Mouse (Mus musculus): ENCODE measurements around the gene Mdga2. TPM values are rescaled to one million over a fixed set of nuclear protein-coding genes. Genes with fewer than 3 reads are reported as not detected.

Gene Mdga2
- polyA plus RNA-seq, 1 experiment from 2014 or later = 0.08 TPM

DNA sequence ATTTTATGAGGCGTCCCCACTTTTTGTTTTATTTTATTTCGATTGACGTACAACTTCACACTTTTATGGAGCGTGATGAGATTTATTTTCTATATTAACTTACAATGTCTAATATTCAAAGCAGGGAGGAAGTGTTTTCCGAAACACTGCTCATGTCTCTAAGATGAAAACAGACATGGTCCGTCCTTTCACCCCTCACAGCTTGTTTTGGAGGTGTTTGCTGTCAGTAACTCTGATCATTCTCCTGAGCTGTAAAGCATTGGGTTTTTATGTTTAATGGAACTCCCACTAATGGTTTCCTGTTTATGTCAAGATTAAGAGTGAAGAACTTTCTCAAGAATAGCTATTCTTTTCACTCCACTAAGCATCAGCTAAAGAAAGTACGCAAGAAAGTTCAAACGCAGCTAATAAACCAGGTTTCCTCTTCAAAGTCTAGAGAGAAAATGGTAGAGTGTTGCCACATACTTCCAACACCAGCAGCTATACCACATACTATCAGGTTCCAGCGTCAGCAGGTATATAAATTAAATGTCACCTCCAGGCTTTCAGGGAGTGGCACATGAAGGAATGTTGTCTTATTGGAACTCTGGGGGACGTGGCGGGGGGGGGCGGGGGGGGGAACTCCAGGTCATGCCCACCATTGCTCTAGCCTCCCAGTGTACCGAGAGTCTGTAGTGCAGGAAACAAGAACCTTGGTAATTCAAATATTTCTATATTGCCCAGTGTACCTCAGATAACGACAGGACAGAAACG lies 186.7 kb downstream of the Mdga2 start:
- Histone ChIP-seq H3K4me1 (ENCODE audit: insufficient read depth, low read depth, low read length) (no peaks in the 10 kb centered on the region), H3K9me3 (ENCODE audit: low read length) (no peaks in the 10 kb centered on the region), H3K27me3 (replicated peaks; ENCODE audit: insufficient read depth, low read length) (no peaks in the 10 kb centered on the region), H3K27ac (ENCODE audit: low read length) (no peak overlapping the region), H3K4me3 (ENCODE audit: low read depth, low read length) (no peak overlapping the region), H3K36me3 (ENCODE audit: insufficient read depth, low read length) (no peaks in the 10 kb centered on the region), H3K9ac (replicated peaks; ENCODE audit: low read depth) (no peak overlapping the region), H3K4me2 (replicated peaks; ENCODE audit: low read depth, low read length) (no peak overlapping the region)
- WGBS = 63% methylated on average over 15 of the region's 15 CpGs
- DNase-seq (ENCODE audit: low spot score) (no peak), ATAC-seq (no peak)
- TF ChIP-seq CTCF (IDR thresholded peaks at IDR 0.05) (no peak), EP300 (IDR thresholded peaks at IDR 0.05) (no peak)

DNA sequence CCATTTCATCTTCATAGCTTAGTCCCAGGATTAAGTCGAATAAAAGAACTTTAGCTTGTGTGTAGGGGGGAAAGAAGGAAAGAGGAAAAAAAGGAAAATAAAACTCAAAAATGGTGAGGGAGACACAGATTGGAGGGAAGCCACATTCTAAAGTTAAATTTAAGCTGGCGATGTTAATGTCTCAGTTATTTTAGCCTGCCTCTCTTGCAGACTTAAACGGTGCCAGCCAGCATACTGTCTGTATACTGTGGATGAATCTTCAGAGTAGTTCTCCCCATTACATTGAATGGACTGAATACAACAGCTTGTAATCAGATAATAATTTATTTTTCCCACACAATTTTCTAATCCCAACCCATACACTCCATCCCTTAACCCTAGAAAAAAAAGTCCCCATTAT lies 205.2 kb downstream of the Mdga2 start:
- Histone ChIP-seq H3K4me2 (replicated peaks; ENCODE audit: low read depth, low read length) (no peak overlapping the region), H3K4me3 (ENCODE audit: low read depth, low read length) (no peak overlapping the region), H3K4me1 (ENCODE audit: insufficient read depth, low read depth, low read length) (no peaks in the 10 kb centered on the region), H3K9ac (replicated peaks; ENCODE audit: low read depth) (no peak overlapping the region), H3K27me3 (replicated peaks; ENCODE audit: insufficient read depth, low read length) (no peaks in the 10 kb centered on the region), H3K36me3 (ENCODE audit: insufficient read depth, low read length) (no peaks in the 10 kb centered on the region), H3K9me3 (ENCODE audit: low read length) (no peaks in the 10 kb centered on the region), H3K27ac (ENCODE audit: low read length) (no peak overlapping the region)
- ATAC-seq = no peak
- WGBS = 84% methylated on average over 3 of the region's 3 CpGs
- no peak for DNase-seq (ENCODE audit: low spot score)
- TF ChIP-seq EP300 (IDR thresholded peaks at IDR 0.05) = no peak
- TF ChIP-seq CTCF (IDR thresholded peaks at IDR 0.05) = no peak

DNA sequence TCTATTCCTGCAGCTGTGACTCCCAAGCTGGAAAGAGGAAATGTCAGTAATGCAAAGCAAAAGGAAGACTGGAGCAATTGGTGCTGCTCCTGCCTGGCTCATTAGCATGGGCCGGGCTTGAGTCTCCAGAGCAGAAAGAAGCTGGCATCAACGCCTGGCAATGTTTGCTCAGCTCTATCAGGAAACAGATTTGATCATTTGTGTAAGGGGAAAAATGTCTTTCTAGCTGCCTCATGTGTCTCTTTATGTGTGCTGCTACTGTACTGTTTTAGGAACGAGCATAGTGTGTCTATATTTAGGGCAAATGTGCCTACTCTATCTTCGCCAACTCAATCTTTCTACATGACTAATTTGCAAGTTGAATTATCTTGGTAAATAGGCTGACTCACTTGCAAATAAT lies 211.0 kb downstream of the Mdga2 start:
- WGBS = 65% methylated on average over 4 of the region's 4 CpGs

DNA sequence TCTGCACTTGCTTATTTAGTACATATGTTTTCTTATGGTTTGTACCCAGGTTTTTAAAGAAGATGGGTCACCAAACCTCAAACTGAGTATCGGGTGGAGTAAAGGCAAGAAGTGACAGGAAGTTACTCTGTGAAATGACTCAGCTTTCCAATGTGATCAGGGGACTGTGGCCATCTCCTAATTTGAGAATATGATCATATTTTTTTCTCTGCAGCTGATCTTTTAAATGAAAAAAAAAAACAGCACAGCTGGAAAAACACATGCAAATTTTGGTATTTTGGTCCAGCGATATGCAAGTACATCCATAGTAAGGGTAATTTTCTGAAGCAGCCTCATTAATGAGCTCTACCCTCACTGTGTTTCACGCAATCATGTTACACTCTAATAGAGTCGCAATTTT lies 212.0 kb downstream of the Mdga2 start:
- WGBS = 85% methylated on average over 4 of the region's 4 CpGs
- no peak overlapping the region for H3K9ac ChIP-seq (replicated peaks; ENCODE audit: low read depth)
- H3K36me3 ChIP-seq (ENCODE audit: insufficient read depth, low read length) = no peaks in the 10 kb centered on the region
- no peaks in the 10 kb centered on the region for H3K4me1 ChIP-seq (ENCODE audit: insufficient read depth, low read depth, low read length)
- no peak overlapping the region for H3K4me3 ChIP-seq (ENCODE audit: low read depth, low read length)
- no peaks in the 10 kb centered on the region for H3K27me3 ChIP-seq (replicated peaks; ENCODE audit: insufficient read depth, low read length)
- ATAC-seq (no peak), DNase-seq (ENCODE audit: low spot score) (no peak)
- no peak overlapping the region for H3K27ac ChIP-seq (ENCODE audit: low read length)
- H3K9me3 ChIP-seq (ENCODE audit: low read length) = no peaks in the 10 kb centered on the region
- H3K4me2 ChIP-seq (replicated peaks; ENCODE audit: low read depth, low read length) = no peak overlapping the region
- no peak for TF ChIP-seq EP300 (IDR thresholded peaks at IDR 0.05)
- no peak for TF ChIP-seq CTCF (IDR thresholded peaks at IDR 0.05)

More for the DNA sequence above, 211.0 kb downstream of the Mdga2 start:
- no peaks in the 10 kb centered on the region for H3K4me1 ChIP-seq (ENCODE audit: insufficient read depth, low read depth, low read length)
- no peak for TF ChIP-seq EP300 (IDR thresholded peaks at IDR 0.05)
- TF ChIP-seq CTCF (IDR thresholded peaks at IDR 0.05) = no peak
- H3K4me2 ChIP-seq (replicated peaks; ENCODE audit: low read depth, low read length) = no peak overlapping the region
- no peak for ATAC-seq
- no peak overlapping the region for H3K4me3 ChIP-seq (ENCODE audit: low read depth, low read length)
- H3K9ac ChIP-seq (replicated peaks; ENCODE audit: low read depth) = no peak overlapping the region
- no peaks in the 10 kb centered on the region for H3K36me3 ChIP-seq (ENCODE audit: insufficient read depth, low read length)
- H3K27ac ChIP-seq (ENCODE audit: low read length) = no peak overlapping the region
- H3K27me3 ChIP-seq (replicated peaks; ENCODE audit: insufficient read depth, low read length) = no peaks in the 10 kb centered on the region
- DNase-seq (ENCODE audit: low spot score) = no peak
- no peaks in the 10 kb centered on the region for H3K9me3 ChIP-seq (ENCODE audit: low read length)

DNA sequence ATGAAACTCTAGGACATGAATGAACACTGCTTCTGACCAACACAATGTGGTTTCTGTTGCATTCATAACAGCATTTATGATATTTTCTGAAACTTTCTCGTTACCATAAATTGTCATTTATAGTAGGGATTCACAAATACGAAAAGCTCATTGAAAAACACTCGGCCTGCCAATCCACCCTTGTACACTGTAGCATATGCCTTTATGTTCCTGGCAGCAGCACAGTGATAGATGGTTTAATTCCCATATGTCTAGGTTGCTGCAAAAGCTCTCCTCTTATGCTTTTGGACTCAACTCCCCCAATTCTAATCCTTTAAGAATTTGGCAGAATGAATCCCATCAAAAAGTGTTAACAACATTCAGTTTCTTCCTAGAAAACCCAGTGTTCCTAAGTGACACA lies 213.2 kb downstream of the Mdga2 start:
- no peaks in the 10 kb centered on the region for H3K36me3 ChIP-seq (ENCODE audit: insufficient read depth, low read length)
- no peak overlapping the region for H3K4me2 ChIP-seq (replicated peaks; ENCODE audit: low read depth, low read length)
- H3K27ac ChIP-seq (ENCODE audit: low read length) = no peak overlapping the region
- TF ChIP-seq CTCF (IDR thresholded peaks at IDR 0.05) = no peak
- TF ChIP-seq EP300 (IDR thresholded peaks at IDR 0.05) = no peak
- no peak overlapping the region for H3K9ac ChIP-seq (replicated peaks; ENCODE audit: low read depth)
- H3K4me3 ChIP-seq (ENCODE audit: low read depth, low read length) = no peak overlapping the region
- DNase-seq (ENCODE audit: low spot score) (no peak), ATAC-seq (no peak)
- H3K4me1 ChIP-seq (ENCODE audit: insufficient read depth, low read depth, low read length) = no peaks in the 10 kb centered on the region
- 76% methylated on average over 3 of the region's 3 CpGs for WGBS
- no peaks in the 10 kb centered on the region for H3K27me3 ChIP-seq (replicated peaks; ENCODE audit: insufficient read depth, low read length)
- H3K9me3 ChIP-seq (ENCODE audit: low read length) = no peaks in the 10 kb centered on the region

DNA sequence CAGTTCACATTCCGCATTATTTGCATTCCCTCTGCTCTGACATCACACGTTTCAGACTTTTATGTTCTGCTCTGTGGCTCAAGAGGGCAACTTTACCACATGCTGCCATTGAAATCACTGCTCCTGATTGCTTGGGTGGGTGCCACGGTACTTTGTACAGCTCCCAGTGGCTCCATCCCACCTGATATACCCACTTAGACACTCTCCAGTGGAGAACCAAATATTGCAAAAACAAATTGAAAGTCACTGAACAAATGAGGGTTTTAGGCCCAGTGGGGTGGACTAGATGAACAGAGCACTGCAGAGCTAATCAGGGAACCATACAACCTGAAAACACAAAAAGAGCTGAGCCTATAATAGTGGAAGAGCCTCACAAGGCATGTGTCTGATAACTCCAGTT lies 268.2 kb downstream of the Mdga2 start:
- ATAC-seq (no peak), DNase-seq (ENCODE audit: low spot score) (no peak)
- Histone ChIP-seq H3K36me3 (ENCODE audit: insufficient read depth, low read length) (no peaks in the 10 kb centered on the region), H3K9me3 (ENCODE audit: low read length) (no peaks in the 10 kb centered on the region), H3K9ac (replicated peaks; ENCODE audit: low read depth) (no peak overlapping the region), H3K27ac (ENCODE audit: low read length) (no peak overlapping the region), H3K4me1 (ENCODE audit: insufficient read depth, low read depth, low read length) (no peaks in the 10 kb centered on the region), H3K4me2 (replicated peaks; ENCODE audit: low read depth, low read length) (no peak overlapping the region), H3K27me3 (replicated peaks; ENCODE audit: insufficient read depth, low read length) (no peaks in the 10 kb centered on the region), H3K4me3 (ENCODE audit: low read depth, low read length) (no peak overlapping the region)
- WGBS = 48% methylated on average over 3 of the region's 3 CpGs
- TF ChIP-seq CTCF (IDR thresholded peaks at IDR 0.05) = no peak
- no peak for TF ChIP-seq EP300 (IDR thresholded peaks at IDR 0.05)

Data from lung, postnatal 0 days (tissue).